Mouse (Mus musculus): ENCODE data around the gene Gm49337. TPM values are rescaled to one million over a fixed set of nuclear protein-coding genes. Genes with fewer than 3 reads are reported as not detected.

Gm49337 gene
- not detected for polyA plus RNA-seq (2012; fragmentation: generic; extraction: Trizol)

GRCm38 (mm10) chr4:116173072-116173471, at the start of gene Gm49337, which contains the start of gene 1700042G07Rik:
Gene Gm49337, plus strand, starts transcription at chr4:116173384.
Gene 1700042G07Rik, plus strand, starts transcription at chr4:116173372.

GRCm38 (mm10) chr4:116123602-116124519, 49.3 kb upstream of the Gm49337 start, which contains the start of the genes Rad54l and Pomgnt1:
Gene Rad54l, minus strand, starts transcription at chr4:116123690.
Gene Pomgnt1, plus strand, starts transcription at chr4:116123840.

GRCm38 (mm10) chr4:116151238-116151637, 21.9 kb upstream of the Gm49337 start, which contains the start of gene Lurap1:
Gene Lurap1, minus strand, starts transcription at chr4:116151338.

GRCm38 (mm10) chr4:116167404-116167803, 5.8 kb upstream of the Gm49337 start, which contains the start of gene Tspan1:
Gene Tspan1, minus strand, starts transcription at chr4:116167601.

GRCm38 (mm10) chr4:116221140-116221851, 48.1 kb downstream of the Gm49337 start, which contains the start of gene Pik3r3:
Gene Pik3r3, plus strand, starts transcription at chr4:116221618.

Other genes with a start within 250 kb of the Gm49337 start
- gene Dmbx1, start 233.5 kb upstream of the Gm49337 start, polyA plus RNA-seq (2012; fragmentation: generic; extraction: Trizol), result not detected
- 1 to 10 TPM in 1 of 2 experiments, under 1 TPM in 1; 0.33 to 1.7 TPM for gene Faah, start 155.5 kb upstream of the Gm49337 start, polyA plus RNA-seq (2012; fragmentation: generic; extraction: Trizol)
- gene Nsun4, start 119.5 kb upstream of the Gm49337 start, polyA plus RNA-seq (2012; fragmentation: generic; extraction: Trizol), result 1 to 10 TPM; 5.8 to 8.9 TPM
- gene Uqcrh, start 98.3 kb upstream of the Gm49337 start, polyA plus RNA-seq (2012; fragmentation: generic; extraction: Trizol), result 100 to 1,000 TPM; 350 to 737 TPM
- 10 to 100 TPM; 30.5 to 43.4 TPM for gene Lrrc41, start 98.1 kb upstream of the Gm49337 start, polyA plus RNA-seq (2012; fragmentation: generic; extraction: Trizol)
- gene Rad54l, start 49.7 kb upstream of the Gm49337 start, polyA plus RNA-seq (2012; fragmentation: generic; extraction: Trizol), result 1 to 10 TPM; 4.2 to 5.8 TPM
- 10 to 100 TPM; 31.4 to 43.1 TPM for gene Pomgnt1, start 49.5 kb upstream of the Gm49337 start, polyA plus RNA-seq (2012; fragmentation: generic; extraction: Trizol)
- 1 to 10 TPM in 1 of 2 experiments, under 1 TPM in 1; 0.32 to 1.1 TPM for gene Lurap1, start 22.0 kb upstream of the Gm49337 start, polyA plus RNA-seq (2012; fragmentation: generic; extraction: Trizol)
- gene Tspan1, start 5.8 kb upstream of the Gm49337 start, polyA plus RNA-seq (2012; fragmentation: generic; extraction: Trizol), result under 1 TPM; 0.04 to 0.07 TPM
- not detected for gene 1700042G07Rik, start within 50 bp of the Gm49337 start, polyA plus RNA-seq (2012; fragmentation: generic; extraction: Trizol)
- 1 to 10 TPM in 1 of 2 experiments, under 1 TPM in 1; 0.19 to 8.3 TPM for gene Pik3r3, start 48.2 kb downstream of the Gm49337 start, polyA plus RNA-seq (2012; fragmentation: generic; extraction: Trizol)